Mouse (Mus musculus) stomach, postnatal 0 days (tissue): ENCODE results near the gene Saxo1.

Experiments used
- CTCF ChIP-seq: IDR thresholded peaks from 2 replicates; pipeline ENCODE4 v1.5.1; 2016; ENCODE audit warnings: antibody characterized with exemption, low read depth, mild to moderate bottlenecking, moderate library complexity
- EP300 ChIP-seq: optimal IDR thresholded peaks from 2 replicates; pipeline ENCODE3; 2016; ENCODE audit warnings: antibody characterized with exemption

DNA sequence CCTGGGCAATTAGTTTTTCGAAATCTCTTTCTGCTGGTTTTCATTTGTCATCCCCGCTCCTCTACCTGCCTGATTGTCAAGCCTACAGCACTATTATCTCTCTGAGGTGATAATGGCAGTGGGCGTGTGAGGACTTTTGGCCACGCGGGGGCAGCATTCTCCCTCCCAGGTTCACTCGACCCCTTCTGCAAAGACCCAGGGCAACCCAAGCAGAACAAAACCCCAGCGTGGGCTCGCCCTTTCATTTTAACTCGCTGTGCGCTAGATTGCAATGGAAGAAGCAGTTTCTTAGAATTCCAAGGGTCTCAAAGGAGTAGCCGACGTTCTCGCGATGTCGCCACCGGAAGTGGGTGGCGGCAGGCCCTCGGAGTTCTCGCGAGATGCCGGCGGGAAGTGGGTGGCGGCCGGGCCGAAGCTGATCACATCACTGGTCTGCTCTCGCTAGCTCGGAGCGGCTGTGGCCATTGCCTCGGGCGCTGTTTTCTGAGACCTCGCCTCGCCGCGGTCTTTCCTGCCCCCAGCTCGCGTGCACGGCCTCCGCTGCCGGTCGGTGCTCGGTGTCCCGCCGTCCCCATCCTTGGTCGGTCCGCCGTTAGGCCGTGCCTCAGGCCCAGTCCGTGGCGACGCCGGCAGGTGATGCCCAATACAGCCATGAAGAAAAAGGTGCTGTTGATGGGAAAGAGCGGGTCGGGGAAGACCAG is 17.3 kb upstream of the Saxo1 start, which contains the start of gene Rraga:
- TF ChIP-seq CTCF, result peak; percentile 86
- TF ChIP-seq EP300, result peak; percentile 100
